Mouse (Mus musculus) hematopoietic stem cell, adult 5-6 weeks (primary cell): ENCODE measurements around the gene Camkk2. TPM values are rescaled to one million over a fixed set of nuclear protein-coding genes. Genes with fewer than 3 reads are reported as not detected.

ENCODE experiments used
- ATAC-seq, 2 experiments: fragments of 125-278 bp in 1 of 2; replicated peaks in 1 of 2; 2 replicates each; pipeline ENCODE4 v1.8.0; 2016 to 2017; ENCODE audit warnings: inconsistent platforms in 2 of 2, mild to moderate bottlenecking in 2 of 2, moderate number of reproducible peaks in 2 of 2, low read depth in 1 of 2, moderate TSS enrichment in 1 of 2; ENCODE audit not compliant: low FRiP score in 2 of 2, poor library complexity in 2 of 2, severe bottlenecking in 2 of 2, insufficient read depth in 1 of 2, low TSS enrichment in 1 of 2
- total RNA-seq: library from RNA; stranded (forward); fragments of 172-1452, 232-1000 nt; gene quantifications from 2 replicates; pipeline ENCODE4 v1.2.3, GENCODE M21; 2017

Camkk2 gene
- total RNA-seq, 1 experiment from 2014 or later, result 23.7 TPM

DNA sequence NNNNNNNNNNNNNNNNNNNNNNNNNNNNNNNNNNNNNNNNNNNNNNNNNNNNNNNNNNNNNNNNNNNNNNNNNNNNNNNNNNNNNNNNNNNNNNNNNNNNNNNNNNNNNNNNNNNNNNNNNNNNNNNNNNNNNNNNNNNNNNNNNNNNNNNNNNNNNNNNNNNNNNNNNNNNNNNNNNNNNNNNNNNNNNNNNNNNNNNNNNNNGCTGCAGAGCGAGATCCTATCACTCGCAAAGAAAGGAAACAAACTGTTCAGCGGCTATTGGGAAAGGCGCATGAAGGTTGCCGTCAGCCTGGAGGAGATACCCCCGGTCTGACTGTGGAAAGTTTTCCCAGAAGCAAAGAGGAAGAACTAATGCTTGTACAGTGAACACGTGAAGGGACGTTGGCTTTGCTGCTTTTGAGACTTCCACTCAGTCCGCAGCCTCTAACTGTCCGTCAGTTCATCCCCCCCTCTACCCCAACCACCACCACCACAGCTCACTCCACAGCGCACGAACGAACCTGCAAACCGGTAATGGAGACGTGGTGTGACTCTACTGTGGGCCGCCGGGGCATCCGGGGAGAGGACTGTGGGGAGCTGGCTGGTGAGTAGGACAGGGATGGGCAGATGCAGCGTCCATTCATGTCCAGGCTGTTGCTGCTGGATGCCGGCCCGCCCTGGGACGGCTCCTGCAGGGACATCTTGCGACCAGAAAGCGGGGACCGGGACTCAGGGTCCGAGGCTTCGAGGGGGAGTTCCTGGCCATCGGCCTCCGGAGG is 15.8 kb downstream of the Camkk2 start:
- ATAC-seq, result no peak

DNA sequence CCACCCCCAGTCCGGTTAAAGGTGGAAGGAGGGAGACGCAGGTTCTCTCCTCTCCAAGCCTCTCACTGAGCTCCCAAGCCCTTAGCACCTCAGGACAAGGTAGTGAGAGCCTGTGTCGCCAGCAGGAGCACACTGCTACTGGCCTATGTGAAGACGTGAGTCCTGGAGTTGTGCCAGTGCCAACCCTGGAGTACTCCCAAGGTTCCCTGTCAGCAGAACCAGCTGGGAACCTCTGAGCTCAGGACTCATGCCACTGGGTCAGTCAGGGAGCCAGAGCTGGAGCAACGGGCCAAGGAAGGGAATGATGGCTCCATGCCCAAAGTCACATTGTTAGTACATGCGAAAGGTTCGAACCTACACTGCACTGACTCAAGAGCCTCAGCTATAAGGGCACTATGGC is 22.5 kb downstream of the Camkk2 start:
- ATAC-seq, result no peak

DNA sequence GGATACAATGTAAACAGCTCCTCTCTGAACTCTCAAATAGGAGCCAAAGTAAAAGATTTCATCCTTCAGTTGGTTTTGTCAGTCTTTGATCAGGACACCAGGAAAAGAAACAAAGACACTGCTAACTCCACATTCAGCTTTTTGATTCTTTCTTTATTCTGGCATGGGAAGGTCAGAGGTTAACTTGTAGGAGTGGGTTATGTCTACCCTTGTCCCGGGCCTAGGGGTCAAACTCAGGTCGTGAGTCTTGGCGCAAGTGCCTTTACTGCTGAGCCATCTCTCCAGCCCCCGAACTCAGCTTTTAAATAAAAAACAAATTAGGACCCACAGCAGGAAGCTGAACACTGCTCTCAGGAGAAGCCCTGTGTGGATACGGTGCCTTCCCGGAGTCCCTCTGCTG is 23.1 kb downstream of the Camkk2 start:
- ATAC-seq, result no peak

DNA sequence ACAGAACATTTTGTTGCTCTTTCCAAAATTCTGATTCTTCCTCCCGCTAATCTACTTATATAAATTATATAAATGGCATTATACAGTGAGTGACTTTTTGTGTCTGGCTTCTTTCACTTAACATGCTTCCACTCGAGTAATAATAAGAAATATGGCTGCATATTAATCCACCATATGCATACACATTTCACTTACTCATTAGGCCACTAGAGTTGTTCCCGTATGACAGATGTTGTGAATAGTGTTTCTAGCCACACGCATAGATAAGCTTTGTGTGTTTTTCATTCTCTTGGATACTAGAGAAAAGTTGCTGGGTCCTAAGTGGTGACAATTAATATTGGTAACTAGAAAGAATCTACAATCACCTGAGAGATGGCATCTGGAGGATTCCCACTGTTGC is 23.6 kb downstream of the Camkk2 start:
- no peak for ATAC-seq

DNA sequence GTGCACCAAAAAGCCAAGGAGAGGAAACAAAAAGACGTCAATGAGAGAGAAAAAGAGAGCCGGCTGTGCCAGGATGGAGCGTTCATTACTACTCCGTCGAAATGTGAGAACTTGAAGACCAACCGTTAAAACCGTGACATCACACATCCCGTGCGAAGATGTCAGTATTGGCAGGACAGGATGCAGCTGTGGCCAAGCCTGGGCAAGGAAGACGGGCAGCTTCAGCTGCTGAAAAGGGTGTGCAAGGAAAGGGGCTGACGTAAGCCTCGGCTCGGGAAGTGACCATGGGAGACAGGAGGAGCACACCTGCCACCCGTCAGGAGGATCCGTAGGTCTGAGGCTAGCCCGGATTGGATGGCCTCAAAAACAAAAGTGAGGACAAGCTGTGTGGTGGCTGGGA is 24.7 kb downstream of the Camkk2 start:
- no peak for ATAC-seq

DNA sequence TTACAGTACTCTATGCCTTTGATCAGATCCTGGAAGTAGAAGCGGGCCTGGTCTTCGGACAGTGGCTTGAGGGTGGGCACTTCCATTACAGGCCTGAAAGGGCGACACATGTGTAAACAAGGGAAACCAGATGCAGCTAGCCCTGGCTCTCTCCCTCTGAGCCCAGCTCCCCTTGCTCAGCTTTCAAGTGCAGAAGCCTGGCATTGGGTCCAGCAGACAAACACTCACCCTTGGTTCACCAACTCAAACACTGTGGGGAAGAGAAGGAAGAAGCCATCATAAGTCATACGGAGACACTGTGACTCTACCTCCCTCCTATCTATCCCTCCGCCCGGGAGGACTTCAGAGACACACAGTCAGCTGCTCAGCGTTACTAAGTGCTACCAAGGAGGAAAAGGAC is 31.3 kb downstream of the Camkk2 start:
- no peak for ATAC-seq

DNA sequence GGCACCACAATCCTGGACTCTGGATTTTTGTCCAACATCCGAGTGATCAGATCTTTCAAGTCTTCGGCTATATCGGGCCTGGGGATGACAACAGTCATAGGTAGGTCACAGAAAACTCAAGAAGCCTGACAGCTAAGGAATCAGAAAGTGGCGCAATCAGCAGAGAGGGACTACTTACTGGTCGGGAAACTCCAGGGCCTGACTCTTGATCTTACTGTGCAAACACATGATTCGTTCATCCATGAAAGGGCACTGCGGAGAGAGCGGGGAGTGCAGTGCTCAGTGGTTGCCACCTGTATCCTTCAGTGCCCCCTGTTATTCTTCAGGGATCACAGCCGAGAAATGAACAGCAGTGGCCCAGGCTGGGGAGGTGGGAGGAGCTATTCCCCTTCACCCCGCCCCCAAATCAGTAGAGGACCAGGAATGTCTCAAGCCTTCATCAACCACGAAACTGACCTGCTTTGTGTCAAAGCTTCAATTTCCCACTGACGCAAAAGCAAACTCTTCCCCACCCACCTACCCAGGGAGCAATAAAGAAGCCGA is 35.3 kb downstream of the Camkk2 start:
- ATAC-seq, result no peak

DNA sequence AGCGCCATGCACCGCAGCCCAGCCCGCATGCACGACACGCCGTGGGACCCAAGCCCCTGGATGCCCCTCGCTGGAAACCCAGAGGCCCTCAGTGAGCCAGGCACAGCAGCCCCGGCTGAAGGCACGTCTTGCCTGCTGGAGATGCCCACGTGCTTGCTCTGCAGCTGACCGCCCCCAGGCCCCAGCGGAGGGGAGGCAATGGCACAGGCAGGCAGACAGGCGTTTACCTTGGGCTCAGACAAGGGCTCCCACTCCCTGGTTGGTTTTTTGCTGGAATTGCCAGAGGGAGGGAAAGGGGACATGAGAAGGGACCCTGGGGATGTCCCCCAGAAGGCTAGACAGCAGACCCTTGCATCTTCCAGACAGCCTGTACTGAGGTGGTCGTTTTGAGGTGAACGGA is 42.4 kb downstream of the Camkk2 start:
- ATAC-seq, result no peak

DNA sequence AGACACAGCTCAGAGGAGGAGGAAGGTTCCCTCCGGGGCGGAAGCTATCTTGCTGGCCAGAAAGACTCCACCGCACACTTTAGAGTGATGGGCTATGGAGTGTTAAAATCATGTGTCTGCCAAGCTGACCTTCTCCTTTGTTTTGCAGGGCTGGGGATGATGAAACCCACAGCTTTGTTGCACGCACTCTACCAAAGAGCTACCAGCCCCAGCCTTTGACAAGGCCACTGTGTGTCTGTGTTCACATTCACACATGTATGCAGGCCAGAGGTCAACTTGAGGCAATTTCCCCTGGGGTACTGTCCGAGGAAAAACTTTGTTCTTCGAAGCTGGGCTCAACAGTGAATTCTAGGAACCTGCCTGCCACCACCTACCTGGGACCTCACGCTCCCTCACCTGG is 43.4 kb downstream of the Camkk2 start:
- ATAC-seq, result no peak

DNA sequence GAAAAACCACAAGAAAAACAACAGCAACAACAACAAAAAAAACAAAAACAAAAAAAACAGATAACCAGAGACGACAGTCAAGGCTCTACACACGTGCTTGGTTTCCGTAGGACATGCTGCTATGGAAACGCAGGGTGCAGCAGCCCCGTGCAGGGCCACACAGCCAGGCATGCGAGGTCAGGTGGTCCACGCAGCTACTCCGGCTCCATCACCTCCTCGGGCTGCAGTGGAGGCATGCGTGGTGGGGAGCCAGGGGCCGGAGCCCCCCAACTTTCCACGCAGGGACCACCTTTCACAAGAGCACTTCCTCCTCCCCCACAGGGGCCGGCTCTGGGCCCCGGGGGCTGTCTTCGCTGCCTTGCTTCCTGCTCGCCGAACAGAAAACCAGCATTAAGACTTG is 45.3 kb downstream of the Camkk2 start:
- peak in 1 of 2 experiments; percentile 25; a peak in 1 of 4 replicates for ATAC-seq

DNA sequence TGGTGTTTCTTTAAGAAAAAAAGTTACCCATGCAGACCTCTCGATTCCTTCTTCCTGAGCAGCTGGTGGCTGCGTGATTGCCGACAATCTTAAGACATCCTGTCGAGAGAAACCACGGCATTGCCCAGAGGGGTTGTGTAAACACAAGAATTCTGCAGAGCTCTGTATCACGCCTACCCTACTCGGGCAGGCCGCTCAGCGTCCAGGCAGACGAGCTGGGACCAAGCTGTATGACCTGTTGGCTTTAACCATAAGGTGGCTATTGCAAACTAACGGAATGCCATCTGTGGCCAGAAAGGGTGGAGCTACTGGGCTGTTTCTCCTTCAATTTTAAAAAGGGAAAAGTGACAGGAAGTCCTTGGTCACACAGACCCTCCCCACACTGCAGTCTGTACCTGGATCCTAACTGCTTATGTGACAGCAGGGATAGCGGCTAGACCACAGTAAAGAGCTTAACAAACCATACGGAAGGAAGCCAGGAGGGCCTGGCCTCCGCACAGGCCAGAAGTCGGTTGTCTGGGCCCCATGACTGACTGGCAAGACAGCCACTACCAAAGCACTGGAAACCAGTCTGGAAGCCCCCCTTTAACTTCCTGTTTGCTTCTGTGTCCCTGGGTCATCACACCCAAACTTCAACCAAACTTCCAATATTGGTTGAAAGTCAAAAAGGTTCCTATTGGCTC is 47.1 kb downstream of the Camkk2 start:
- peak; percentile 80 to 85 for ATAC-seq

DNA sequence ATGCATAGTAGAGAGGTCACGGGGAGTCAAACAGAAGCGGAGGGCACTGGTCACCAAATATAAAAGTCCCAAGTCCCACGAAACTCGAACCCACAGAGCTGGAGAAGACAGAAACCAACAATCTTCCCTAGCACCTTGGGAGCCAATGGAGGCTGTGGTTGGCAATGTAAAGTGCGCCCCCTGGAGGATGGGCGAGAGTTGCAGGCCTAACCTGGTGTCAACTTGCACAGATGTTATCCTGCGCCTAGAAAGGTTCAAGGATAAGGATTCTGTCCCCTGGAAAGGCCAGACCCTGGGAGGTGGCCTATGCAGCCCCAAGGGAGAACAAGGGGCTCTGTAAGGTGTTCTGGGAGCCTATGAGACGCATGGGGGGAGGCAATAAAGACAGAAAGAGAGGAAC is 47.9 kb downstream of the Camkk2 start:
- ATAC-seq, result no peak

DNA sequence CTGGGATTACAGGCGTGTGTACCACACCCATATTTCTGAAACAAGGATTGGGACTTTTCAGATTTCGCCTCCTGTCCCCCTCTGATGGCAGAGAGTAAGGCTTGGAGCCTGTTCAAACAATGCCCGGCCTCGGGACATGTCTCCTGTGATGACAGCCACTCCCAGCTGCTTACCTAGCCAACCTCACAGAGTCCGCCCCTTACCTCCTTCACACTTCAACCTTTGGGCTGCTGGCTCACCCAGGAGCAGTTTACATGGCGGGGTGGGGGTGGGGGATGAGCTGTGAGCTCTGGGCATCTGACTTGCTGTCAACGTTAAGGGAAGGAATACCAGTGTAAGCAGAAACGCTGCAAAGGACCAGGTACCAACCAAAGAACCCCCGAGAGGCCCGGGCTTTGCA is 48.4 kb downstream of the Camkk2 start:
- ATAC-seq, result no peak

DNA sequence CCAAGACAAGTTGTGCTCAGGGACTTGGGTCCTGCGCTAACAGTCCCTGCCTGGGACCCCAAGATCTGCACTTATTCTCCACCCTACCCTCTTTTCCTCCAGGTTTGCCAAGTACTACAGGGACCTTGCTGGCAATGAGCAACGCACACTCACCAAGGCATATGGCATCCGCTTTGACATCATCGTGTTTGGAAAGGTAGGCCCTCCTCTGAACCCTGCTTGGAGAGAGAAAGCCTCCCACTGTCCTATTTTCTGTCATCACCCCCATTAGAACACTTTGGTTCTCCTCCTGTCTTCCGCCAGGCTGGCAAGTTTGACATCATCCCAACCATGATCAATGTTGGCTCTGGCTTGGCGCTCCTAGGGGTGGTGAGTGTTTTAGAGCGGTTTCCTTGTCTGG is 52.1 kb downstream of the Camkk2 start:
- no peak for ATAC-seq

DNA sequence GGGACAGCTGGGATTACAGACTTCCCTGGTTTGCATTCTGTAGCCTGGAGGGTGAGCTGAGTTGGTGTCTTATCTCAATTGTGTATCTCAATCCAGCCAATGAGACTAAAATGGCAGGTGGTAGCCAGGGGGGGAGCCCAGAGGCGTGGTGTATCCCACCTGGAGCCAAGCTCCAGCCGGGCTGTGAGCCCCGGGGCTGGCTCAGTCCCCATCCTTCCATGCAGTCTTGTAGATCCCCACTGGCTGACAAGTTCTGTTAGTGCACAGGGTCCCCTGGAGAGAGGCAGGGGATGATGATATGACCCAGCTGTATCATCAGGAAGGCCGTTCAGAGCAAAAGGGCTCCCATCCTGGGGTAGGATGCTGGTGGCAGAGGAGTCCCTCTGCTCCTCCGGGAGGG is 52.6 kb downstream of the Camkk2 start:
- ATAC-seq, result no peak

DNA sequence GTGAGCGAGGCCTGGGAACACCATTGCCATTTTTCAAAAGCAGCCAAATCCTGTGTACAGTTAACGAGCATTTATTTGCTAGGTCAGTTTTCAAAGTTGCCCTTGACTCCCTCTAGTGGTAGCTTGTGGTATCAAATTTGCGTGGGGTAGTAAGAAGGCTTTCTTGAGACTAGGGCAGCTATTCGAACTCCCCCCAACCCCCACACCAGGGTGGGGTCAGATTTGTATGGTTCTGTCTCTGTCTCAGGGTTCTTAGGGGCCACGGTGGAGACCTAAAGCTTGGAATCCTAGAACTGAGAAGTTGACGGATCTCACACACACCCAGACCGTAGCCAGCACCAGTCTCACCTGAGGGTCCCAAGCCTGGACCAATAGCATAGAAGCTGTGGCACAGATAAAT is 53.1 kb downstream of the Camkk2 start:
- peak; percentile 52 to 60; a peak in 2 of 4 replicates for ATAC-seq

DNA sequence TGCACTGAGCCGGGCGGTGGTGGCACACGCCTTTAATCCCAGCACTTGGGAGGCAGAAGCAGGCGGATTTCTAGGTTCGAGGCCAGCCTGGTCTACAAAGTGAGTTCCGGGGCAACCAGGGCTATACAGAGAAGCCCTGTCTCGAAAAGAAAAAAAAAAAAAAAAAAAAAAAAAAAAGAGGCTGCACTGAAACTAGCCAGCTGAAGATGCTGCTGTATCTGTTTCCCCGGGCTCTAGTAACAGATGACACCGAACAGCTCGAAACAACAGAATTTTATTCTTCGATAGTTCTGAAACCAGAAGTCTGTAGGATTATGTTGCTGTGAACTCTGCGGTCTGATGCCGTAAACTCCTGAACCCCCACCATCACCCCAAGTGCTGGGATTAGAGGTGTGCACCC is 53.8 kb downstream of the Camkk2 start:
- ATAC-seq, result no peak

DNA sequence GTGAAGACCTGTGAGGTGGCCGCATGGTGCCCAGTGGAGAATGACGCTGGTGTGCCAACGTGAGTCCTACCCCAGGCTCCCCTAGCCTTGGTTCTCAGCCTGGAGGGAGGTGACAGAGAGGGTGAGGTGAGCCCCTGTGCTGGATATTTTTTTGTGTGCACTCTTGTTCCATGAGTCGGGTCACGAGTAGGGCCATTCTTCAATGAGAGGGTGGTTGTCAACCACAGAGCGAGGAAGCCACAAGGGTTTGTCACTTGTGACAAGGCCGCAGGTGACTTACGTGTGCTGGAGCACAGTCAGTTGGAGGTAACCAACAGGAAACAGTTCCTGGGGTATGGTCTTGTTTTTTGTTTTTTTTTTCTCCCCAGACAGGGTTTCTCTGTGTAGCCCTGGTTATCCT is 60.0 kb downstream of the Camkk2 start:
- peak; percentile 42 to 53; a peak in 3 of 4 replicates for ATAC-seq

DNA sequence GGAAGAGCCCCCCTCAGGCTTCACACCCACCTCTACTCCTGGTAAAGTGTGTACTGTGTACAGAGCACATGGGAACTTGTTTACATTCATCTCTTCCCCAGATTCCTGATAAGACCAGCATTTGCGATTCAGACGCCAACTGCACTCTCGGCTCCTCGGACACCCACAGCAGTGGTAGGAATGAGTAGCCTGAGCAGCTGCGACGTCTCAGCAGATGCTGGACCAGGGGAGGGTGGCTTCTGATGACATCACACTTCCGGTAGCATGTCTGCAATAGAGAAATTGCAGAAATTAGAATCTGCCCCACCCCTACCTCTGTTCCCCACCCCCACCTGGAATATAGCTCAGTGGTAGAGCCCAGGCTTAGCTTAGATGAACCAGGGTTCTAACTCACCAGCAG is 60.8 kb downstream of the Camkk2 start:
- ATAC-seq, result no peak
